ENCODE assay signal across 7 mouse cellular contexts in the genomic region with DNA sequence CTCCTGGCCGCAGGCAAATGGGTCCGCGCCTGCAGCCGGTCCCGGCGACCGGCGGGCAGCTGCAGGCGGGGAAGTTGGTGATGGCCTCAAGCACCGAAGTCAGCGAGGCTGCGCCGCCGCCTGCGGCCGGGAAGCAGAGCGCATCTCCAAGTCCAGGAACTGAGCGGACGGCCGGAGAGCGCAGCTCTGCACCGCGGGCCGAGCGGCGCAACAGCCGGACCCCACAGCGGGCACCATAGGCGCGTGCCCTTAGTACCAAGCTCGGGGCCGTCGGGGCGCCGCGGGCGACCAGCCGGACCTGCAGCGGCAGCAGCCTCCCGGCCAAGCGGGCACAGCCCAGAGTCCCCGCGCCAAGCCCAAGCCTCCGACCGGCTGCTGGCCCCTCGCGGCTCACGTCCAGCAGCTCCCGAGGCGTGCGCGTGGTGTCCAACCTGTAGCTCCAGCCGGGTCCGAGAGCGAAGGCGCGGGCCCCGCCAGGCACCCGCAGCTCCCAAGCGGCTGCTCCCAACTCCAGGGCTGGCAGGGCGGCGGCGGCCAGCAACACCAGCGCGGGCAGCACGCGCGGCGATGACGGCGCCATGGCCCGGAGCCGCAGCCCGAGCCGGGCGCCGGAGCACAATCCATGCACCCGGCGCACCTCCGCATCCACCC. TPM values are rescaled to one million over a fixed set of nuclear protein-coding genes. Genes with fewer than 3 reads are reported as not detected.
A peak's percentile ranks its signal among the peaks of the same experiment; 100 is the strongest.
DNase-seq lines count a peak whose midpoint lies in the region; ATAC-seq and TF ChIP-seq lines count a peak whose summit lies in the region.

Celsr1 (minus strand) TSS at position 587 of the 651 bp plus-strand sequence.

- peaks cover 0 to 22% of the 10 kb centered on the region in 2 experiments; a peak in 1 of 4 replicates for H3K4me1 ChIP-seq in ES-E14 (ENCODE audit: control insufficient read depth in 2 of 2, insufficient read depth in 2 of 2, low read length in 2 of 2, poor library complexity in 1 of 2)
- H3K4me1 ChIP-seq in forebrain, embryonic 16.5 days (replicated peaks; ENCODE audit: control insufficient read depth, insufficient read depth, low read length) = peaks cover 31% of the 10 kb centered on the region
- peaks cover 8% of the 10 kb centered on the region; the same call in 1 of the 2 replicates for H3K4me1 ChIP-seq in kidney, postnatal 0 days (replicated peaks; ENCODE audit: insufficient read depth, low read length)
- H3K4me1 ChIP-seq in midbrain, embryonic 14.5 days (ENCODE audit: control insufficient read depth, insufficient read depth, low read length) = peaks cover 14% of the 10 kb centered on the region; the same call in 1 of the 2 replicates

- no peaks in the 10 kb centered on the region for H3K27me3 ChIP-seq in forebrain, embryonic 16.5 days (replicated peaks; ENCODE audit: control insufficient read depth, insufficient read depth, low read length)
- H3K27me3 ChIP-seq in kidney, postnatal 0 days (ENCODE audit: insufficient read depth, low read length) = no peaks in the 10 kb centered on the region
- H3K27me3 ChIP-seq in midbrain, embryonic 14.5 days (ENCODE audit: control insufficient read depth, insufficient read depth, low read length) = peaks cover 26% of the 10 kb centered on the region

- peak; percentile 9; the same call in 1 of the 2 replicates for ATAC-seq in forebrain, embryonic 16.5 days
- ATAC-seq in kidney, postnatal 0 days (replicated peaks; ENCODE audit: low FRiP score, low read depth) = 0 out of 2 replicates have a peak, but pooled peaks have one; percentile 6
- ATAC-seq in midbrain, embryonic 14.5 days (ENCODE audit: low FRiP score, low TSS enrichment) = peak; percentile 22
- no peak for ATAC-seq in erythroid progenitor cell, adult 5-6 weeks (replicated peaks; ENCODE audit: low FRiP score, poor library complexity, severe bottlenecking)

- peak within 1 kb of the TSS; percentile 83 for H3K4me2 ChIP-seq in forebrain, embryonic 16.5 days (ENCODE audit: low read length)
- H3K4me2 ChIP-seq in kidney, postnatal 0 days (ENCODE audit: low read length) = peak within 1 kb of the TSS; percentile 89
- peak within 1 kb of the TSS; percentile 71 for H3K4me2 ChIP-seq in midbrain, embryonic 14.5 days (ENCODE audit: low read length)

- no peak for TF ChIP-seq CTCF in kidney, postnatal 0 days (IDR thresholded peaks at IDR 0.05; ENCODE audit: low read depth)

- peaks cover 7% of the 10 kb centered on the region; the same call in 1 of the 2 replicates for H3K36me3 ChIP-seq in ES-E14 (ENCODE audit: control insufficient read depth, insufficient read depth, low read length, poor library complexity, severe bottlenecking)
- peaks cover 9% of the 10 kb centered on the region; the same call in 1 of the 2 replicates for H3K36me3 ChIP-seq in forebrain, embryonic 16.5 days (ENCODE audit: control insufficient read depth, insufficient read depth)
- H3K36me3 ChIP-seq in kidney, postnatal 0 days (ENCODE audit: insufficient read depth, low read length) = peaks cover 7% of the 10 kb centered on the region; the same call in 1 of the 2 replicates
- no peaks in the 10 kb centered on the region for H3K36me3 ChIP-seq in midbrain, embryonic 14.5 days (ENCODE audit: control insufficient read depth, insufficient read depth, low read length)

- WGBS in forebrain, embryonic 16.5 days = under 1% methylated on average over 79 of the region's 80 CpGs
- WGBS in kidney, postnatal 0 days = under 1% methylated on average over 72 of the region's 80 CpGs
- WGBS in midbrain, embryonic 14.5 days = under 1% methylated on average over 80 of the region's 80 CpGs

- in situ Hi-C loops in ES-E14 (cut with MboI; ENCODE audit: low sequenced_read_pairs in 2 of 2, unreplicated experiment in 2 of 2) = loop anchor here in 1 of 2 experiments (10.0 kb wide), 1 partner anchor 119 kb away; no protein-coding TSS in a partner anchor

- no peak for DNase-seq in ES-E14 (ENCODE audit: low read depth, low spot score)
- peak; percentile 74 for DNase-seq in ZHBTc4 (ENCODE audit: low read depth, low spot score)
- peak; percentile 56 for DNase-seq in kidney, postnatal 0 days (ENCODE audit: low spot score)
- peak; percentile 59 for DNase-seq in midbrain, embryonic 14.5 days
- no peak for DNase-seq in urinary bladder, postnatal 14 days (ENCODE audit: low spot score)

- no peak within 1 kb of the TSS; the same call in 1 of the 2 replicates for H3K27ac ChIP-seq in ES-E14 (ENCODE audit: insufficient read depth, low read depth, low read length, poor library complexity, severe bottlenecking)
- H3K27ac ChIP-seq in forebrain, embryonic 16.5 days (ENCODE audit: low read length) = peak within 1 kb of the TSS; percentile 67
- peak within 1 kb of the TSS; percentile 91 for H3K27ac ChIP-seq in kidney, postnatal 0 days
- peak within 1 kb of the TSS; percentile 55 for H3K27ac ChIP-seq in midbrain, embryonic 14.5 days (replicated peaks; ENCODE audit: low read depth, low read length)

- peak within 1 kb of the TSS; percentile 82 for H3K9ac ChIP-seq in ES-E14 (ENCODE audit: insufficient read depth, low read depth, low read length, poor library complexity, severe bottlenecking)
- H3K9ac ChIP-seq in forebrain, embryonic 16.5 days (replicated peaks; ENCODE audit: low read depth, low read length) = peak within 1 kb of the TSS; percentile 63
- peak within 1 kb of the TSS; percentile 73 for H3K9ac ChIP-seq in kidney, postnatal 0 days (ENCODE audit: low read depth, low read length)
- H3K9ac ChIP-seq in midbrain, embryonic 14.5 days (replicated peaks; ENCODE audit: low read length) = peak within 1 kb of the TSS; percentile 37

- H3K9me3 ChIP-seq in ES-E14 (ENCODE audit: control insufficient read depth, insufficient read depth, low read depth, low read length) = no peaks in the 10 kb centered on the region
- H3K9me3 ChIP-seq in forebrain, embryonic 16.5 days (ENCODE audit: control insufficient read depth, low read length) = 0 out of 2 replicates have a peak, but pooled peaks cover 4% of the 10 kb centered on the region
- H3K9me3 ChIP-seq in kidney, postnatal 0 days (replicated peaks; ENCODE audit: low read length) = no peaks in the 10 kb centered on the region
- peaks cover 4% of the 10 kb centered on the region; the same call in 1 of the 2 replicates for H3K9me3 ChIP-seq in midbrain, embryonic 14.5 days (ENCODE audit: control insufficient read depth, low read length)

- peak within 1 kb of the TSS; percentile 83 to 92 for H3K4me3 ChIP-seq in ES-E14 (ENCODE audit: insufficient read depth in 1 of 2, low read depth in 1 of 2, low read length in 2 of 2, poor library complexity in 1 of 2, severe bottlenecking in 1 of 2)
- H3K4me3 ChIP-seq in forebrain, embryonic 16.5 days (replicated peaks; ENCODE audit: low read length) = peak within 1 kb of the TSS; percentile 55
- H3K4me3 ChIP-seq in kidney, postnatal 0 days (replicated peaks; ENCODE audit: low read depth, low read length) = peak within 1 kb of the TSS; percentile 73
- H3K4me3 ChIP-seq in midbrain, embryonic 14.5 days (replicated peaks; ENCODE audit: low read depth, low read length) = peak within 1 kb of the TSS; percentile 44

TF ChIP-seq in ES-E14, 5 proteins besides CTCF, POLR2A, EP300 and RAD21:
- TF ChIP-seq ZNF384 (IDR thresholded peaks at IDR 0.05; ENCODE audit: low read depth, low read length) (no peak), CHD2 (IDR thresholded peaks at IDR 0.05; ENCODE audit: low read depth, low read length) (no peak), MAFK (IDR thresholded peaks at IDR 0.05; ENCODE audit: insufficient read depth, low read depth, low read length) (no peak), HCFC1 (IDR thresholded peaks at IDR 0.05; ENCODE audit: borderline replicate concordance, insufficient read depth, low read length) (no peak), ZC3H11A (IDR thresholded peaks at IDR 0.05; ENCODE audit: borderline replicate concordance, low read depth, low read length) (no peak)
TF ChIP-seq in ES-E14: peak in this region for 0.

RNA-seq across cellular contexts. Expression of gene Celsr1, which starts in this region (rescaled TPM):
- 12.6 and 40.3 TPM in 2 replicates for total RNA-seq in ES-E14 (2012; rRNA removed)
- 4.6 and 5.6 TPM in 2 replicates for polyA plus RNA-seq in forebrain, embryonic 16.5 days (2015; fragmentation: Nextera tagmentation; extraction: Ambion mirVana)
- polyA plus RNA-seq in kidney, postnatal 0 days (2015; fragmentation: Nextera tagmentation; extraction: Ambion mirVana) = 2.9 TPM in 2 replicates
- 2.9 and 3.5 TPM in 2 replicates for polyA plus RNA-seq in midbrain, embryonic 14.5 days (2014; fragmentation: Nextera tagmentation; extraction: Ambion mirVana)
- total RNA-seq in erythroid progenitor cell, adult 5-6 weeks (2015; ENCODE audit: low replicate concordance) = 1.1 and 1.3 TPM in 2 replicates
- 0.30 and 0.39 TPM in 2 replicates for total RNA-seq in erythroid progenitor cell, adult 5-6 weeks (2017; ENCODE audit: low replicate concordance)

Comparison
In these comparisons a context has a peak if more than half of its experiments do, and no peak if none do; other contexts are left out.
1. DNase-seq: peak in ZHBTc4 (single experiment), kidney, postnatal 0 days (single experiment) and midbrain, embryonic 14.5 days (single experiment); none in ES-E14 (single experiment) and urinary bladder, postnatal 14 days (single experiment).
2. Peak in every context shown above with its lines, with median percentiles within 50 percentile points of each other: H3K4me3 ChIP-seq, H3K9ac ChIP-seq and H3K4me2 ChIP-seq.